Mouse (Mus musculus): Measurements from ENCODE around the gene A730015C16Rik.
A peak's percentile ranks its signal among the peaks of the same experiment; 100 is the strongest.

Gene A730015C16Rik

GRCm38 (mm10) chr4:108830698-108831097 lies 17.7 kb downstream of the A730015C16Rik start:
- no peak for DNase-seq (ENCODE audit: low read depth, low spot score)

- no peak for DNase-seq (ENCODE audit: low read depth, low spot score)
Measured at GRCm38 (mm10) chr4:108826643-108827042, 21.8 kb downstream of the A730015C16Rik start.

GRCm38 (mm10) chr4:108826096-108826495 lies 22.3 kb downstream of the A730015C16Rik start:
- no peak for DNase-seq (ENCODE audit: low read depth, low spot score)

- DNase-seq (ENCODE audit: low read depth, low spot score), result no peak
Measured at GRCm38 (mm10) chr4:108825677-108826076, 22.7 kb downstream of the A730015C16Rik start.

GRCm38 (mm10) chr4:108811550-108811949 lies 36.9 kb downstream of the A730015C16Rik start:
- no peak for DNase-seq (ENCODE audit: low read depth, low spot score)

GRCm38 (mm10) chr4:108811142-108811541 lies 37.3 kb downstream of the A730015C16Rik start:
- DNase-seq (ENCODE audit: low read depth, low spot score), result no peak

- no peak for DNase-seq (ENCODE audit: low read depth, low spot score)
Measured at GRCm38 (mm10) chr4:108803535-108803934, 44.9 kb downstream of the A730015C16Rik start.

- peak; percentile 24 for DNase-seq (ENCODE audit: low read depth, low spot score)
Measured at GRCm38 (mm10) chr4:108798083-108798830, 50.2 kb downstream of the A730015C16Rik start.
